Comparison of ENCODE assay signal across 8 mouse cellular contexts in genomic region chr12:102242076-102242722, GRCm38 (mm10). TPM values are rescaled to one million over a fixed set of nuclear protein-coding genes. Genes with fewer than 3 reads are reported as not detected.
DNase-seq lines count a peak whose midpoint lies in the region; ATAC-seq and TF ChIP-seq lines count a peak whose summit lies in the region.

No protein-coding gene starts in this region.

- no peaks in the 10 kb centered on the region for H3K9me3 ChIP-seq in kidney, postnatal 0 days (replicated peaks; ENCODE audit: low read length)
- H3K9me3 ChIP-seq in heart, embryonic 12.5 days (replicated peaks): no peaks in the 10 kb centered on the region
- H3K9me3 ChIP-seq in midbrain, embryonic 11.5 days (ENCODE audit: control insufficient read depth, low read length): no peaks in the 10 kb centered on the region

- no peak overlapping the region for H3K4me3 ChIP-seq in kidney, postnatal 0 days (replicated peaks; ENCODE audit: low read depth, low read length)
- H3K4me3 ChIP-seq in heart, embryonic 12.5 days: no peak overlapping the region
- H3K4me3 ChIP-seq in midbrain, embryonic 11.5 days (ENCODE audit: low read depth, low read length): no peak overlapping the region

- no peaks in the 10 kb centered on the region for H3K36me3 ChIP-seq in kidney, postnatal 0 days (ENCODE audit: insufficient read depth, low read length)
- no peaks in the 10 kb centered on the region for H3K36me3 ChIP-seq in heart, embryonic 12.5 days
- no peaks in the 10 kb centered on the region for H3K36me3 ChIP-seq in midbrain, embryonic 11.5 days (ENCODE audit: control insufficient read depth, insufficient read depth, low read length)

- no peak overlapping the region for H3K9ac ChIP-seq in kidney, postnatal 0 days (ENCODE audit: low read depth, low read length)
- H3K9ac ChIP-seq in heart, embryonic 12.5 days: no peak overlapping the region
- no peak overlapping the region for H3K9ac ChIP-seq in midbrain, embryonic 11.5 days (ENCODE audit: low read length)

- H3K27me3 ChIP-seq in kidney, postnatal 0 days (ENCODE audit: insufficient read depth, low read length): no peaks in the 10 kb centered on the region
- H3K27me3 ChIP-seq in heart, embryonic 12.5 days (replicated peaks): no peaks in the 10 kb centered on the region
- H3K27me3 ChIP-seq in midbrain, embryonic 11.5 days (ENCODE audit: control insufficient read depth, insufficient read depth, low read length): no peaks in the 10 kb centered on the region

- WGBS in kidney, postnatal 0 days: 51% methylated on average over 6 of the region's 6 CpGs
- 55% methylated on average over 6 of the region's 6 CpGs for WGBS in heart, embryonic 12.5 days
- 56% methylated on average over 6 of the region's 6 CpGs for WGBS in midbrain, embryonic 11.5 days

- no peaks in the 10 kb centered on the region for H3K4me1 ChIP-seq in kidney, postnatal 0 days (replicated peaks; ENCODE audit: insufficient read depth, low read length)
- H3K4me1 ChIP-seq in heart, embryonic 12.5 days (replicated peaks): 0 out of 2 replicates have a peak, but pooled peaks cover 5% of the 10 kb centered on the region
- H3K4me1 ChIP-seq in midbrain, embryonic 11.5 days (ENCODE audit: control insufficient read depth, insufficient read depth, low read length): no peaks in the 10 kb centered on the region

- H3K27ac ChIP-seq in kidney, postnatal 0 days: no peak overlapping the region
- H3K27ac ChIP-seq in heart, embryonic 12.5 days (ENCODE audit: poor library complexity, severe bottlenecking): no peak overlapping the region
- H3K27ac ChIP-seq in midbrain, embryonic 11.5 days (ENCODE audit: low read depth, low read length): no peak overlapping the region

- no peak overlapping the region for H3K4me2 ChIP-seq in kidney, postnatal 0 days (ENCODE audit: low read length)
- no peak overlapping the region for H3K4me2 ChIP-seq in heart, embryonic 12.5 days
- H3K4me2 ChIP-seq in midbrain, embryonic 11.5 days: no peak overlapping the region

- peak; percentile 46 for DNase-seq in kidney, postnatal 0 days (ENCODE audit: low spot score)
- DNase-seq in kidney, adult 9 months: no peak
- DNase-seq in embryo, embryonic 10 days (ENCODE audit: low spot score): peak; percentile 32
- DNase-seq in midbrain, embryonic 11.5 days (ENCODE audit: low spot score, missing footprints): no peak
- DNase-seq in natural killer cell, adult 2 months (ENCODE audit: low spot score in 2 of 2): no peak
- no peak for DNase-seq in thymus, postnatal 25 days
- DNase-seq in cerebellum, adult 8-10 months: no peak

- TF ChIP-seq CTCF in kidney, postnatal 0 days (IDR thresholded peaks at IDR 0.05; ENCODE audit: low read depth): no peak

- ATAC-seq in kidney, postnatal 0 days (replicated peaks; ENCODE audit: low FRiP score, low read depth): peak; percentile 54; the same call in 1 of the 2 replicates
- ATAC-seq in heart, embryonic 12.5 days (ENCODE audit: insufficient number of reproducible peaks, low FRiP score): peak; percentile 47; the same call in 1 of the 2 replicates
- peak; percentile 33; the same call in 1 of the 2 replicates for ATAC-seq in midbrain, embryonic 11.5 days (ENCODE audit: low FRiP score)

RNA-seq across cellular contexts. Expression of gene Rin3, which starts 40.6 kb away (rescaled TPM):
- polyA plus RNA-seq in kidney, postnatal 0 days (2015; fragmentation: Nextera tagmentation; extraction: Ambion mirVana): 5.5 and 8.8 TPM in 2 replicates
- 9.9 and 10.3 TPM in 2 replicates for polyA plus RNA-seq in heart, embryonic 12.5 days (2016; fragmentation: Nextera tagmentation; extraction: Ambion mirVana)
- 3.3 and 4.8 TPM in 2 replicates for polyA plus RNA-seq in midbrain, embryonic 11.5 days (2014; fragmentation: Nextera tagmentation; extraction: Ambion mirVana)

Comparison
In these comparisons a context has a peak if more than half of its experiments do, and no peak if none do; other contexts are left out.
1. DNase-seq: peak in kidney, postnatal 0 days (single experiment) and embryo, embryonic 10 days (single experiment); none in kidney, adult 9 months (single experiment), midbrain, embryonic 11.5 days (single experiment), natural killer cell, adult 2 months (0 of 2), thymus, postnatal 25 days (single experiment) and cerebellum, adult 8-10 months (single experiment).
2. Peak in every context shown above with its lines, with median percentiles within 50 percentile points of each other: ATAC-seq.